Mouse (Mus musculus): ENCODE data around the gene Dnajb9.

GRCm38 (mm10) chr12:44242407-44242806 is 32.3 kb upstream of the Dnajb9 start:
- TF ChIP-seq USF1 (IDR thresholded peaks at IDR 0.05; ENCODE audit: low read depth, low read length) (no peak), EP300 (IDR thresholded peaks at IDR 0.05; ENCODE audit: low read depth in 1 of 2, low read length in 2 of 2) (no peak), POLR2A (IDR thresholded peaks at IDR 0.05; ENCODE audit: control insufficient read depth in 1 of 2, insufficient read depth in 1 of 2, low read depth in 1 of 2, low read length in 2 of 2, poor library complexity in 1 of 2) (no peak), CTCF (IDR thresholded peaks at IDR 0.05 in 2 of 3, conservative IDR thresholded peaks at IDR 0.05 in 1 of 3; ENCODE audit: control insufficient read depth in 1 of 3, insufficient read depth in 1 of 3, low read depth in 2 of 3, low read length in 3 of 3, poor library complexity in 1 of 3, severe bottlenecking in 1 of 3) (no peak), KAT2A (conservative IDR thresholded peaks at IDR 0.05; ENCODE audit: low read depth, low read length) (no peak), MAFK (IDR thresholded peaks at IDR 0.05; ENCODE audit: borderline replicate concordance, low read depth, low read length) (no peak), TBP (IDR thresholded peaks at IDR 0.05; ENCODE audit: low read depth, low read length) (no peak), ZNF384 (IDR thresholded peaks at IDR 0.05; ENCODE audit: low read depth, low read length) (no peak), MXI1 (IDR thresholded peaks at IDR 0.05; ENCODE audit: low read depth, low read length) (no peak), BHLHE40 (IDR thresholded peaks at IDR 0.05; ENCODE audit: borderline replicate concordance, low read depth, low read length) (no peak), MAZ (IDR thresholded peaks at IDR 0.05; ENCODE audit: low read depth, low read length) (no peak)

All from MEL (cell line).